Mouse (Mus musculus): ENCODE measurements around the gene Zfp61.

DNA sequence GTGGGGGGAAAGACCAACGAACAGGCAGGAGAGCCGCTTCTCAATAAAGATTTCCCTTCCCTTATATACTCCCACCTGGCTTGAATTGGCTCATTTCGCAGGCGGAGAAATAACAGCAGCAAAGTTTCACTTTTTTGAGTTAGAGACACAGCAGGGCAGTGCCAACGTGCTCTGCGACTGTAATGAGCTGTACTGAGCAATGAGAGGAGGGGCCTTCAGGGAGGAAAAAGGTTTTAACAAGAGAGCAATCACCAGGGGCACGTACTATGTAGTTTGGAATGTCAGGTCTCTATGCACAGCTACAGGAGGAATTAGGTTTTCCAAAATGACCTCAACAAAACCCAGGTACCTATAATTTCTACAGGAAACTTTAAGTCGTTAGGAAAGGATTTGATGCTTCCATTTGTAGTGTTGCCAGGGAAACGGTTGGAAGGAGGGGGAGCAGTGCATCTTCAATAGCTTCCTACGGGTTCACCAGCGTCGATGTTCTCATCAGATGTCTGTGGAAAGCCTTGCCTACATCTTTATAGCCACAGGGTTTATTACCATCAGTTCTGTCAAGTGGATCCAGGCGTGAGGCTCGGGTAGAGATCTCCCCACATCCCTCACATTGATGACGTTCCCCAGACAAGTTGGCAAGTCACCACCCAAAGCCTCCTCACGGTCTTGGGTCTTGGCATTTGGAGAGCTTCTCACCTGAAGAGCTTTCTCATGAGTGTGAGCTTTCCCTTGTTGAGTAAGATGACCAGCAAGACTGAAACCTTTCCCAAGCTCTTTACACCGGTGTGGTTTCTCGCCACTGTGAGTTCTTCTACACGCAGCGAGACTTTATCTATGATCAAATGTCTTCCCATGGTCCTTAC is 25.5 kb upstream of the Zfp61 start:
- TF ChIP-seq CTCF (IDR thresholded peaks at IDR 0.05; ENCODE audit: borderline replicate concordance, insufficient read depth, low read length) (no peak), POLR2A (IDR thresholded peaks at IDR 0.05; ENCODE audit: low read depth, low read length) (no peak)
